Mouse (Mus musculus): ENCODE data around the gene Afmid. TPM values are rescaled to one million over a fixed set of nuclear protein-coding genes. Genes with fewer than 3 reads are reported as not detected.

The Afmid gene
- total and polyA plus RNA-seq, 3 experiments = 3.3 to 3.8 TPM; not detected in 1

DNA sequence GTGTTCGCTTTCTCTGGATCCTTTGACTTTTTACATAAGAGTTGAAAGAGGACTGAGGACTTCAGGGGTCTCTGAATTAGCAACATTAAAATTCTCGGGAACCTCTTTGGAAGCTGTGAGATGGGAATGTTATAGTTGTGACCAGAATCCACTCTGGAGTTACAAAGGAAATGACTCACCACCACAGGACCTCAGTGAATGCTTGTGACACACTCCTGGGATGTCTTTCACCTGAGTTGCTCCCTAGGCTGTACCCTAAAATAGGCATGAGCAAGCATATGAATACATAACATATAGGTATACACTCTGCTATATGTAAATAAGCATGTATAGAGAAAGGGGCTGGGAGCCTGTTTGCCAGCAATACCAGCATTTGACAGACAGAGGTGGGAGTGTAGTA, 17.7 kb downstream of the Afmid start:
- H3K9me3 ChIP-seq (replicated peaks; ENCODE audit: insufficient read depth, low read length) = no peaks in the 10 kb centered on the region
- peaks cover 22 to 29% of the 10 kb centered on the region in 2 experiments for H3K4me1 ChIP-seq (ENCODE audit: control insufficient read depth in 1 of 2, insufficient read depth in 2 of 2, low read length in 2 of 2)
- no peak overlapping the region for H3K27ac ChIP-seq (ENCODE audit: control insufficient read depth, low read depth, low read length)
- no peaks in the 10 kb centered on the region for H3K27me3 ChIP-seq (ENCODE audit: control insufficient read depth in 1 of 2, insufficient read depth in 2 of 2, low read length in 2 of 2)
- TF ChIP-seq MAZ (IDR thresholded peaks at IDR 0.05; ENCODE audit: low read depth, low read length) = no peak
- TF ChIP-seq USF1 (IDR thresholded peaks at IDR 0.05; ENCODE audit: low read depth, low read length) = no peak
- TF ChIP-seq MYC (IDR thresholded peaks at IDR 0.05; ENCODE audit: low read depth, low read length) = no peak
- TF ChIP-seq GABPA (IDR thresholded peaks at IDR 0.05; ENCODE audit: low read depth, low read length) = no peak
- no peak for TF ChIP-seq POLR2AphosphoS5 (IDR thresholded peaks at IDR 0.05; ENCODE audit: borderline replicate concordance, low read depth, low read length)
- no peak for TF ChIP-seq ELF1 (IDR thresholded peaks at IDR 0.05; ENCODE audit: low read depth, low read length)
- H3K36me3 ChIP-seq (ENCODE audit: control insufficient read depth in 1 of 2, insufficient read depth in 2 of 2, low read length in 2 of 2) = peaks cover 0 to 22% of the 10 kb centered on the region in 2 experiments; a peak in 2 of 4 replicates
- H3K4me3 ChIP-seq (ENCODE audit: control insufficient read depth in 1 of 2, insufficient read depth in 1 of 2, low read depth in 2 of 2, low read length in 2 of 2) = no peak overlapping the region
- DNase-seq (ENCODE audit: low read depth, low spot score) = no peak
- peaks cover 2% of the 10 kb centered on the region; the same call in 1 of the 2 replicates for H3K79me2 ChIP-seq (ENCODE audit: control insufficient read depth, insufficient read depth, low read length, poor library complexity)
- H3K9ac ChIP-seq (ENCODE audit: control insufficient read depth, low read depth, low read length, poor library complexity, severe bottlenecking) = no peak overlapping the region

DNA sequence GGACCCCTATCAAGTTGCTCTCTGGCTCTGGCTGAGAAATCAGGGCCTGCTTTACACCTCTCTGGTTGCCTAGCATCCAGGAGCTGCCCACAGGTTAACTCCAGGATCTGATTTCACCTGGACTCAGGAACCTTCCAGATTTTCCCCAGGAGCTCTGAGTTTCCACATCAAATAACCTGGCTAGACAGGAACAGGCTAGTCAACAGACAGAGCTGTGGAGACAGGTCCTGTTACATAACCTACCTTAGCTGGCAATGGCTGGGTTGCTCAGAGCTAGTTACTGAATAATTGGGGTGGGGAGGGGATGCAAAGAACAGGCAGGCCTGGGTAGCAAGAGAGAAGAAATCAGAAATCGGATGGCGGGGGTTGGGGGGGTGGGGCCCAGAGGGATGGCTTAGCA, 19.3 kb downstream of the Afmid start:
- no peaks in the 10 kb centered on the region for H3K9me3 ChIP-seq (replicated peaks; ENCODE audit: insufficient read depth, low read length)
- no peak overlapping the region for H3K9ac ChIP-seq (ENCODE audit: control insufficient read depth, low read depth, low read length, poor library complexity, severe bottlenecking)
- DNase-seq (ENCODE audit: low read depth, low spot score) = no peak
- no peak overlapping the region for H3K27ac ChIP-seq (ENCODE audit: control insufficient read depth, low read depth, low read length)
- TF ChIP-seq RAD21 (IDR thresholded peaks at IDR 0.05; ENCODE audit: low read depth, low read length) (no peak), RCOR1 (IDR thresholded peaks at IDR 0.05; ENCODE audit: low read depth, low read length) (peak; percentile 77), MAFK (IDR thresholded peaks at IDR 0.05; ENCODE audit: borderline replicate concordance, low read depth, low read length) (no peak)
- H3K79me2 ChIP-seq (ENCODE audit: control insufficient read depth, insufficient read depth, low read length, poor library complexity) = peaks cover 13% of the 10 kb centered on the region
- no peaks in the 10 kb centered on the region for H3K27me3 ChIP-seq (ENCODE audit: control insufficient read depth in 1 of 2, insufficient read depth in 2 of 2, low read length in 2 of 2)
- H3K4me3 ChIP-seq (ENCODE audit: control insufficient read depth in 1 of 2, insufficient read depth in 1 of 2, low read depth in 2 of 2, low read length in 2 of 2) = no peak overlapping the region
- peaks cover 13 to 18% of the 10 kb centered on the region in 2 experiments for H3K4me1 ChIP-seq (ENCODE audit: control insufficient read depth in 1 of 2, insufficient read depth in 2 of 2, low read length in 2 of 2)
- H3K36me3 ChIP-seq (ENCODE audit: control insufficient read depth in 1 of 2, insufficient read depth in 2 of 2, low read length in 2 of 2) = peaks cover 0 to 13% of the 10 kb centered on the region in 2 experiments; a peak in 2 of 4 replicates

DNA sequence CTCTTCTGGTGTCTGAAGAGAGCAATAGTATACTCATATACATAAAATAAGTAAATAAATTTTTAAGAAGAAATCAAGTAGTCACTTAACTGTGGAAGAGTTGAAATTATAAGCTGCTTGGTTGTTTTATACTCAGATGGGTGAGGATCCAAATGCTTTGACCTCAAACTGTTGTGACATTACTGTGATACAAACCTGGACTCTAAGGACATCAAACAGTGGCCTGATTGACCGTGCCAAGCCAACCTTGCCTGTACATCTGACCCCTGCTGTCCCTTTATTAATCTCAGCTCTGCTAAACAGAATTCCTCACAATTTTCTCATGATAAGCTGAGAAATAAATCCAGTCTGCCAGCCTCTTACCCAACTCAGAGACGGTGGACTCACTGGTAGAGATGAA, 19.9 kb downstream of the Afmid start:
- Histone ChIP-seq H3K9me3 (replicated peaks; ENCODE audit: insufficient read depth, low read length) (no peaks in the 10 kb centered on the region), H3K27me3 (ENCODE audit: control insufficient read depth in 1 of 2, insufficient read depth in 2 of 2, low read length in 2 of 2) (no peaks in the 10 kb centered on the region), H3K4me3 (ENCODE audit: control insufficient read depth in 1 of 2, insufficient read depth in 1 of 2, low read depth in 2 of 2, low read length in 2 of 2) (no peak overlapping the region), H3K9ac (ENCODE audit: control insufficient read depth, low read depth, low read length, poor library complexity, severe bottlenecking) (no peak overlapping the region), H3K27ac (ENCODE audit: control insufficient read depth, low read depth, low read length) (no peak overlapping the region), H3K79me2 (ENCODE audit: control insufficient read depth, insufficient read depth, low read length, poor library complexity) (peaks cover 19% of the 10 kb centered on the region), H3K36me3 (ENCODE audit: control insufficient read depth in 1 of 2, insufficient read depth in 2 of 2, low read length in 2 of 2) (peaks cover 3 to 18% of the 10 kb centered on the region in 2 experiments), H3K4me1 (ENCODE audit: control insufficient read depth in 1 of 2, insufficient read depth in 2 of 2, low read length in 2 of 2) (peaks cover 19% of the 10 kb centered on the region in 2 experiments)
- no peak for TF ChIP-seq USF1 (IDR thresholded peaks at IDR 0.05; ENCODE audit: low read depth, low read length)
- TF ChIP-seq ZC3H11A (IDR thresholded peaks at IDR 0.05; ENCODE audit: low read depth, low read length) = no peak
- no peak for TF ChIP-seq POLR2AphosphoS5 (IDR thresholded peaks at IDR 0.05; ENCODE audit: borderline replicate concordance, low read depth, low read length)
- no peak for TF ChIP-seq ZNF384 (IDR thresholded peaks at IDR 0.05; ENCODE audit: low read depth, low read length)
- TF ChIP-seq SMC3 (IDR thresholded peaks at IDR 0.05; ENCODE audit: low read depth, low read length) = no peak
- TF ChIP-seq JUND (IDR thresholded peaks at IDR 0.05; ENCODE audit: low read depth, low read length) = no peak
- TF ChIP-seq RCOR1 (IDR thresholded peaks at IDR 0.05; ENCODE audit: low read depth, low read length) = no peak
- TF ChIP-seq KAT2A (conservative IDR thresholded peaks at IDR 0.05; ENCODE audit: low read depth, low read length) = no peak
- TF ChIP-seq MEF2A (IDR thresholded peaks at IDR 0.05; ENCODE audit: extremely low read depth, insufficient replicate concordance, low read depth, low read length, poor library complexity, severe bottlenecking) = no peak
- no peak for TF ChIP-seq E2F4 (IDR thresholded peaks at IDR 0.05; ENCODE audit: borderline replicate concordance, low read depth, low read length)
- TF ChIP-seq CTCF (IDR thresholded peaks at IDR 0.05 in 2 of 3, conservative IDR thresholded peaks at IDR 0.05 in 1 of 3; ENCODE audit: control insufficient read depth in 1 of 3, insufficient read depth in 1 of 3, low read depth in 2 of 3, low read length in 3 of 3, poor library complexity in 1 of 3, severe bottlenecking in 1 of 3) = no peak
- no peak for TF ChIP-seq POLR2AphosphoS2 (IDR thresholded peaks at IDR 0.05; ENCODE audit: low read length)
- TF ChIP-seq MAZ (IDR thresholded peaks at IDR 0.05; ENCODE audit: low read depth, low read length) = no peak
- no peak for TF ChIP-seq UBTF (IDR thresholded peaks at IDR 0.05; ENCODE audit: borderline replicate concordance, insufficient read depth, low read depth, low read length)
- no peak for TF ChIP-seq ELF1 (IDR thresholded peaks at IDR 0.05; ENCODE audit: low read depth, low read length)
- no peak for TF ChIP-seq GABPA (IDR thresholded peaks at IDR 0.05; ENCODE audit: low read depth, low read length)
- DNase-seq (ENCODE audit: low read depth, low spot score) = no peak
